Mouse (Mus musculus) cerebellum, adult 18-20 months (tissue): ENCODE data around the gene Inf2.

Experiments used
- DNase-seq, 2 experiments: peaks; one replicate each; pipeline ENCODE4 v3.0.0; 2021

Inf2 gene

GRCm38 (mm10) chr12:112588426-112589256, at the start of gene Inf2:
Gene Inf2, plus strand, starts transcription at chr12:112588784.
- peak; percentile 53 to 59 for DNase-seq

- no peak for DNase-seq
These were observed 49.1 kb upstream of the Inf2 start for GRCm38 (mm10) chr12:112539466-112539965.

GRCm38 (mm10) chr12:112540321-112540720, 48.3 kb upstream of the Inf2 start:
- DNase-seq: no peak

- no peak for DNase-seq
These were observed 47.0 kb upstream of the Inf2 start for GRCm38 (mm10) chr12:112541483-112542091.

GRCm38 (mm10) chr12:112542257-112542919, 46.2 kb upstream of the Inf2 start:
- DNase-seq: no peak

- peak; percentile 77 to 88 for DNase-seq
These were observed 45.7 kb upstream of the Inf2 start for GRCm38 (mm10) chr12:112542920-112543300.

- no peak for DNase-seq
These were observed 44.6 kb upstream of the Inf2 start for GRCm38 (mm10) chr12:112543941-112544340.

GRCm38 (mm10) chr12:112544946-112545701, 43.5 kb upstream of the Inf2 start:
- no peak for DNase-seq

GRCm38 (mm10) chr12:112546110-112546509, 42.5 kb upstream of the Inf2 start:
- DNase-seq: no peak

GRCm38 (mm10) chr12:112549287-112549686, 39.3 kb upstream of the Inf2 start:
- no peak for DNase-seq

GRCm38 (mm10) chr12:112551861-112552375, 36.7 kb upstream of the Inf2 start:
- peak; percentile 74 to 91 for DNase-seq

- DNase-seq: no peak
These were observed 36.1 kb upstream of the Inf2 start for GRCm38 (mm10) chr12:112552520-112552919.

- no peak for DNase-seq
These were observed 33.7 kb upstream of the Inf2 start for GRCm38 (mm10) chr12:112554900-112555299.

GRCm38 (mm10) chr12:112556531-112557060, 32.0 kb upstream of the Inf2 start:
- no peak for DNase-seq

- DNase-seq: no peak
These were observed 31.4 kb upstream of the Inf2 start for GRCm38 (mm10) chr12:112557219-112557618.

- DNase-seq: no peak
These were observed 29.4 kb upstream of the Inf2 start for GRCm38 (mm10) chr12:112559231-112559630.

GRCm38 (mm10) chr12:112559671-112560070, 28.9 kb upstream of the Inf2 start:
- DNase-seq: no peak

- no peak for DNase-seq
These were observed 28.3 kb upstream of the Inf2 start for GRCm38 (mm10) chr12:112560176-112560797.

GRCm38 (mm10) chr12:112561163-112561562, 27.4 kb upstream of the Inf2 start:
- DNase-seq: no peak

GRCm38 (mm10) chr12:112562462-112562861, 26.1 kb upstream of the Inf2 start:
- no peak for DNase-seq

GRCm38 (mm10) chr12:112563011-112563410, 25.6 kb upstream of the Inf2 start:
- DNase-seq: no peak

GRCm38 (mm10) chr12:112570160-112570559, 18.4 kb upstream of the Inf2 start:
- no peak for DNase-seq
